Mouse (Mus musculus) brain, embryonic 14.5 days (tissue): ENCODE results near the gene Fbxw11.

Experiments used
- CTCF ChIP-seq: fragments of 200-500 bp; IDR thresholded peaks from 2 replicates; pipeline ENCODE4 v1.5.1; 2012; ENCODE audit warnings: inconsistent platforms, mild to moderate bottlenecking, moderate library complexity, borderline replicate concordance; ENCODE audit not compliant: insufficient read depth, insufficient read length; ENCODE audit errors: extremely low read depth
- POLR2A ChIP-seq: fragments of 200-500 bp; IDR thresholded peaks from 2 replicates; pipeline ENCODE4 v1.6.1; 2012; ENCODE audit warnings: mild to moderate bottlenecking, inconsistent platforms, borderline replicate concordance; ENCODE audit not compliant: poor library complexity, insufficient read depth, insufficient read length, severe bottlenecking; ENCODE audit errors: extremely low read depth

- TF ChIP-seq CTCF (no peak), POLR2A (no peak)
Observed at GRCm38 (mm10) chr11:32781633-32782404, 139.3 kb downstream of the Fbxw11 start.
